Mouse (Mus musculus): Measurements from ENCODE around the gene Ptpn14. TPM values are rescaled to one million over a fixed set of nuclear protein-coding genes. Genes with fewer than 3 reads are reported as not detected.

Ptpn14 gene
- polyA plus RNA-seq, 1 experiment from 2014 or later = 1.1 TPM

DNA sequence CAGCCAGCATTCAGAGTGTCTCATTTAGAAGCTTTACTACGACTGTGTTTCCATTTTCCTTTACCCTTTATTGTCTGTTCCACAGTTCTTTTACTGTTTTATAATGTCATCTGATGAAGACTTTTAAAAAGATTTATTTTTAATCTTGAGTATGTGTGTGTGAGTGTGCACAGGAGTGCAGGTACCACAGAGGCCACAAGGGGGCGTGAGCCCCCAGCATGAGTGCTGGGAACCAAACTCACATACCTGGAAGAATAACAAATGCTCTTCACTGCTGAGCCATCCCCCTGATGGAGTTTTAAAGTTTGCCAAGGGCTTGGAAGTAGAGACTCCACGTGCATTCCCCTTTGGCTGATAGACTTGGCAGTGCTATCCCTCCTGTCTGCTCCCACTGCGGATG, 74.5 kb downstream of the Ptpn14 start:
- no peaks in the 10 kb centered on the region for H3K9me3 ChIP-seq (replicated peaks; ENCODE audit: control insufficient read depth, low read length)
- peaks cover 14% of the 10 kb centered on the region; the same call in 1 of the 2 replicates for H3K27me3 ChIP-seq (replicated peaks; ENCODE audit: control insufficient read depth, insufficient read depth, low read length)
- no peak overlapping the region for H3K4me3 ChIP-seq (ENCODE audit: low read depth, low read length)
- H3K4me2 ChIP-seq (ENCODE audit: low read length) = no peak overlapping the region
- no peak for DNase-seq (ENCODE audit: low spot score)
- H3K27ac ChIP-seq (ENCODE audit: low read depth, low read length) = no peak overlapping the region
- H3K4me1 ChIP-seq (ENCODE audit: control insufficient read depth, insufficient read depth, low read length) = no peaks in the 10 kb centered on the region
- no peak for ATAC-seq
- WGBS = 94% methylated on average over 4 of the region's 4 CpGs
- no peak overlapping the region for H3K9ac ChIP-seq (ENCODE audit: low read length)
- no peaks in the 10 kb centered on the region for H3K36me3 ChIP-seq (ENCODE audit: control insufficient read depth, insufficient read depth, low read length)

GRCm38 (mm10) chr1:189803742-189804141, 75.7 kb downstream of the Ptpn14 start:
- H3K36me3 ChIP-seq (ENCODE audit: control insufficient read depth, insufficient read depth, low read length) = no peaks in the 10 kb centered on the region
- H3K9ac ChIP-seq (ENCODE audit: low read length) = no peak overlapping the region
- DNase-seq (ENCODE audit: low spot score) = no peak
- peaks cover 6% of the 10 kb centered on the region; the same call in 1 of the 2 replicates for H3K27me3 ChIP-seq (replicated peaks; ENCODE audit: control insufficient read depth, insufficient read depth, low read length)
- H3K27ac ChIP-seq (ENCODE audit: low read depth, low read length) = no peak overlapping the region
- H3K4me1 ChIP-seq (ENCODE audit: control insufficient read depth, insufficient read depth, low read length) = no peaks in the 10 kb centered on the region
- no peak overlapping the region for H3K4me2 ChIP-seq (ENCODE audit: low read length)
- no peaks in the 10 kb centered on the region for H3K9me3 ChIP-seq (replicated peaks; ENCODE audit: control insufficient read depth, low read length)
- 95% methylated on average over 11 of the region's 11 CpGs for WGBS
- no peak overlapping the region for H3K4me3 ChIP-seq (ENCODE audit: low read depth, low read length)
- no peak for ATAC-seq

DNA sequence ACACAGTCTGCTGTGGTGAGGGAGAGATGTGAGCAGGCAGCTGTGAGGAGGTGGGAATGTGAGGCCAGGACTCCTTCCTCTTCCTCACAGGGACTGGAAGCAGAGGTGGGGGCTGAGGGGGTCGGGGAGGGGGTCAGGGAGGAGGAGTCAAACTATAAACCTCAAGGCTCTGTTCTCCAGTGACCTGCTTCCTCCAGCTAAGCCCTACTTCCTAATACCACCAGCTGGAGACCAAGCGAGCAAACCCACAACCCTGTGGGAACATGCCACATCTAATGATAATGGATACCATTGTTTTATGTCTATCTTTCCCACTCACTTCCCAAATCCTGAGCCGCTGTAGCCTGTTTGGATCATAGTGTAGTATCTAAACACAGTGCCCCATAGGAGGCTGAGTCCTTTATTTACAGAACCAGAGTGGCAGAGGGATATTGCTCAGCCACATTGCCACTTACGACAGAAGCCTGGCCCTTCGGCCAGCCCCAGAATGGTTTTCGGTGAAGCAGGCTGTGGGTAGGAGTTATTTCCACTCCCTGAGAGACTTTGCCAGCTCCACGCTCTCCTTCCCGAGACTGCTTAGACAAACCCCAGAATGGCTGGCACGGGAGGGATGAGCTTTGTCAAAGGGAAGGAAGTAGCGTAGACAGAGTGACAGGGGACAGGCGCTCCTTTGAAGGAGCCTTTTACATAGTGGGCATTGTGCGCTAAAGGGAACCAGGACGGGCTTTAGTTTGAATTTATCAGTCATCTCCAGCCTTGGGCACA, 78.6 kb downstream of the Ptpn14 start:
- no peak overlapping the region for H3K27ac ChIP-seq (ENCODE audit: low read depth, low read length)
- H3K4me2 ChIP-seq (ENCODE audit: low read length) = no peak overlapping the region
- H3K27me3 ChIP-seq (replicated peaks; ENCODE audit: control insufficient read depth, insufficient read depth, low read length) = no peaks in the 10 kb centered on the region
- no peak overlapping the region for H3K4me3 ChIP-seq (ENCODE audit: low read depth, low read length)
- no peaks in the 10 kb centered on the region for H3K36me3 ChIP-seq (ENCODE audit: control insufficient read depth, insufficient read depth, low read length)
- H3K4me1 ChIP-seq (ENCODE audit: control insufficient read depth, insufficient read depth, low read length) = no peaks in the 10 kb centered on the region
- DNase-seq (ENCODE audit: low spot score) (no peak), ATAC-seq (no peak)
- H3K9me3 ChIP-seq (replicated peaks; ENCODE audit: control insufficient read depth, low read length) = no peaks in the 10 kb centered on the region
- H3K9ac ChIP-seq (ENCODE audit: low read length) = no peak overlapping the region
- 84% methylated on average over 13 of the region's 13 CpGs for WGBS

GRCm38 (mm10) chr1:189808015-189808414, 79.9 kb downstream of the Ptpn14 start:
- Histone ChIP-seq H3K36me3 (ENCODE audit: control insufficient read depth, insufficient read depth, low read length) (no peaks in the 10 kb centered on the region), H3K4me1 (ENCODE audit: control insufficient read depth, insufficient read depth, low read length) (no peaks in the 10 kb centered on the region), H3K27ac (ENCODE audit: low read depth, low read length) (no peak overlapping the region), H3K9me3 (replicated peaks; ENCODE audit: control insufficient read depth, low read length) (no peaks in the 10 kb centered on the region), H3K4me2 (ENCODE audit: low read length) (no peak overlapping the region), H3K9ac (ENCODE audit: low read length) (no peak overlapping the region), H3K4me3 (ENCODE audit: low read depth, low read length) (no peak overlapping the region), H3K27me3 (replicated peaks; ENCODE audit: control insufficient read depth, insufficient read depth, low read length) (no peaks in the 10 kb centered on the region)
- WGBS = 94% methylated on average over 6 of the region's 6 CpGs
- ATAC-seq (no peak), DNase-seq (ENCODE audit: low spot score) (no peak)

DNA sequence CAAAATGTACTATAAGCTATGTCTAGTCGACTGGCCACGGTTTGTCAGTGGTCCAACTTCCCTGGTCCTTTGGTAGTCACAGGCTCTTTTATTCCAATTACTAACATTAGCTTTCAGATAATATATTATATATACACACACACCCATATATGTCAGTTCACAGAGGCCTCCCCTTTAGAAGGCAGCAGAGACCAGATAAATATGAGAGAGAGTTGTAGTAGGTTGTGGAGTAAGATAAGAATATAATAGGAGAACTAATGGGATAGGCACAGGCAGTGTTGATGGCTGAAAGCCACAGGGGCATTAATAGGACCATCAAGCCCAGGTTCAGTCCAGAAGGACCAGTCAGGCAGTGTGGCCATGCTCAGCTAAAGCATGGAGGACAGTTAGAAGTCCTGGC, 80.4 kb downstream of the Ptpn14 start:
- WGBS = 100% methylated on average over 2 of the region's 2 CpGs
- Histone ChIP-seq H3K9ac (ENCODE audit: low read length) (no peak overlapping the region), H3K4me3 (ENCODE audit: low read depth, low read length) (no peak overlapping the region), H3K4me1 (ENCODE audit: control insufficient read depth, insufficient read depth, low read length) (no peaks in the 10 kb centered on the region), H3K27me3 (replicated peaks; ENCODE audit: control insufficient read depth, insufficient read depth, low read length) (no peaks in the 10 kb centered on the region), H3K9me3 (replicated peaks; ENCODE audit: control insufficient read depth, low read length) (no peaks in the 10 kb centered on the region), H3K36me3 (ENCODE audit: control insufficient read depth, insufficient read depth, low read length) (no peaks in the 10 kb centered on the region), H3K4me2 (ENCODE audit: low read length) (no peak overlapping the region), H3K27ac (ENCODE audit: low read depth, low read length) (no peak overlapping the region)
- ATAC-seq (no peak), DNase-seq (ENCODE audit: low spot score) (no peak)

DNA sequence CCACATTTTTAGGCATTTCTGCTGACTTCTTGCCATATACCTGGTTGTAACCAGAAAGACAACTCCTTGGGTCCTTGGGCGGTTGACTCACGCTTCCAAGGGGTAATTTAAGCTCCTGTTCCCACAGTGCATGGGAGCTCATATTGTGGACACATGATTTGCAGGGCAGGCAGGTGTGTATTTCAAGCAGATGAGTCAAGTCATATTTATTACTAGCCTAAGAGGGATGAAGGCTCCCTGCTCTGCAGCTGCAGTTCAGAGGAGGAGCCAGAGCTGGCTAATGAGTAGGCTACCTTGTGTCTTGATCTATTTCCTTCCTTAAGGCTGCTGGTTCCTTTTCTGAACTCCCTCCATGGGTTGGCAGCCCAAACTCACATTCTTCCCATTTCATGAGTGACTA, 83.7 kb downstream of the Ptpn14 start:
- 94% methylated on average over 2 of the region's 2 CpGs for WGBS
- no peak overlapping the region for H3K4me3 ChIP-seq (ENCODE audit: low read depth, low read length)
- no peak for DNase-seq (ENCODE audit: low spot score)
- no peaks in the 10 kb centered on the region for H3K36me3 ChIP-seq (ENCODE audit: control insufficient read depth, insufficient read depth, low read length)
- no peaks in the 10 kb centered on the region for H3K9me3 ChIP-seq (replicated peaks; ENCODE audit: control insufficient read depth, low read length)
- no peak overlapping the region for H3K9ac ChIP-seq (ENCODE audit: low read length)
- ATAC-seq = no peak
- H3K27ac ChIP-seq (ENCODE audit: low read depth, low read length) = no peak overlapping the region
- H3K4me1 ChIP-seq (ENCODE audit: control insufficient read depth, insufficient read depth, low read length) = no peaks in the 10 kb centered on the region
- no peaks in the 10 kb centered on the region for H3K27me3 ChIP-seq (replicated peaks; ENCODE audit: control insufficient read depth, insufficient read depth, low read length)
- H3K4me2 ChIP-seq (ENCODE audit: low read length) = no peak overlapping the region

DNA sequence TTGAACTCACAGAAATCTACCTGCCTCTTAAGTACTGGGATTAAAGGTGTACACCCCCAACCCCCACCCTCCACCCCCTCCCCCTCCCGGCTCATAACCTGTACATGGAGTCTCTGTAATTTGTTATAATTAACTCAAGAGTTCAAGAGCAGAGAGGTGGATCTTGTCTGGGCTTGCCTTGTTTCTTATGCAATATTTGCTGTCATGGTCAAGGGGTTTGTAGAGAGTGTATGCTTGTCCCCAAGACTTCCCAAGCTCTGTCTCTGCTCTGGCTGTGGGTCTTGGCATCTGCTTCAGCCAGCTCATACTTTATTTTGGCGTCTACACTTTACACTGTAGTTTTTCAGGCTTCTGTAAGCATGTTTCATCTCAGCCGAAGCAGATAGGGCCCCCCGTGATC, 86.3 kb downstream of the Ptpn14 start:
- Histone ChIP-seq H3K4me1 (ENCODE audit: control insufficient read depth, insufficient read depth, low read length) (no peaks in the 10 kb centered on the region), H3K9me3 (replicated peaks; ENCODE audit: control insufficient read depth, low read length) (no peaks in the 10 kb centered on the region), H3K27me3 (replicated peaks; ENCODE audit: control insufficient read depth, insufficient read depth, low read length) (no peaks in the 10 kb centered on the region), H3K36me3 (ENCODE audit: control insufficient read depth, insufficient read depth, low read length) (no peaks in the 10 kb centered on the region), H3K9ac (ENCODE audit: low read length) (no peak overlapping the region), H3K4me3 (ENCODE audit: low read depth, low read length) (no peak overlapping the region), H3K27ac (ENCODE audit: low read depth, low read length) (no peak overlapping the region), H3K4me2 (ENCODE audit: low read length) (no peak overlapping the region)
- DNase-seq (ENCODE audit: low spot score) = no peak
- no peak for ATAC-seq
- 86% methylated on average over 4 of the region's 4 CpGs for WGBS

GRCm38 (mm10) chr1:189817089-189817488, 89.0 kb downstream of the Ptpn14 start:
- no peak overlapping the region for H3K4me3 ChIP-seq (ENCODE audit: low read depth, low read length)
- DNase-seq (ENCODE audit: low spot score) (no peak), ATAC-seq (no peak)
- H3K27ac ChIP-seq (ENCODE audit: low read depth, low read length) = no peak overlapping the region
- H3K4me1 ChIP-seq (ENCODE audit: control insufficient read depth, insufficient read depth, low read length) = no peaks in the 10 kb centered on the region
- 90% methylated on average over 8 of the region's 8 CpGs for WGBS
- no peaks in the 10 kb centered on the region for H3K36me3 ChIP-seq (ENCODE audit: control insufficient read depth, insufficient read depth, low read length)
- no peaks in the 10 kb centered on the region for H3K27me3 ChIP-seq (replicated peaks; ENCODE audit: control insufficient read depth, insufficient read depth, low read length)
- no peak overlapping the region for H3K9ac ChIP-seq (ENCODE audit: low read length)
- H3K4me2 ChIP-seq (ENCODE audit: low read length) = no peak overlapping the region
- no peaks in the 10 kb centered on the region for H3K9me3 ChIP-seq (replicated peaks; ENCODE audit: control insufficient read depth, low read length)

DNA sequence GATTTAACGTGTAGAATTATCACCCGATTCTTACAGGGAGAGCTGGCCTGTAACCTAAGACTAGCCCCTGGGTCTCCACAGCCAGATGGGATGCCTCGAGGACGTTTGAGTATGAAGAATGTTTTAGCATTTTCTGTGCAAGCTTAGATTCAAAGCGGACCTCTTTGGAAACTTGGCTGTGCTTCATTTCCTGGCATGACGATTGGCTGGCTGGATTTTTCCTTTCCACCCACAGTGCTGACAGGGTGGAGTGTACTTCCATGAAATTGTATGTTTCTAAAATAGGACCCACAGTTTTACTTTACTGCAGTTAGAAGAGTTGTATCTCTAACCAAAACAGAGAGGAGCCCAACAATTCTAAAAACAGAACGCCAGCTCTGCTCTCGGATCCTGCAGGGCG, 89.7 kb downstream of the Ptpn14 start:
- H3K4me3 ChIP-seq (ENCODE audit: low read depth, low read length) = no peak overlapping the region
- no peak for ATAC-seq
- no peaks in the 10 kb centered on the region for H3K36me3 ChIP-seq (ENCODE audit: control insufficient read depth, insufficient read depth, low read length)
- H3K9me3 ChIP-seq (replicated peaks; ENCODE audit: control insufficient read depth, low read length) = no peaks in the 10 kb centered on the region
- no peak overlapping the region for H3K4me2 ChIP-seq (ENCODE audit: low read length)
- WGBS = 88% methylated on average over 9 of the region's 9 CpGs
- DNase-seq (ENCODE audit: low spot score) = no peak
- H3K27me3 ChIP-seq (replicated peaks; ENCODE audit: control insufficient read depth, insufficient read depth, low read length) = no peaks in the 10 kb centered on the region
- H3K27ac ChIP-seq (ENCODE audit: low read depth, low read length) = no peak overlapping the region
- no peaks in the 10 kb centered on the region for H3K4me1 ChIP-seq (ENCODE audit: control insufficient read depth, insufficient read depth, low read length)
- H3K9ac ChIP-seq (ENCODE audit: low read length) = no peak overlapping the region
